Mouse (Mus musculus) central nervous system, embryonic 11.5 days (tissue): ENCODE measurements around the gene Vmn1r212. TPM values are rescaled to one million over a fixed set of nuclear protein-coding genes. Genes with fewer than 3 reads are reported as not detected.

ENCODE experiments used
- polyA plus RNA-seq: library from polyadenylated mRNA; depleted of rRNA; stranded (reverse); fragments of >200 nt; gene quantifications from 2 replicates; pipeline ENCODE4 v1.2.3, GENCODE M21; 2012; rRNA removed

The Vmn1r212 gene
- not detected in 2 replicates for polyA plus RNA-seq

GRCm38 (mm10) chr13:22884105-22884504 is at the start of gene Vmn1r212:
TSS of gene Vmn1r212 (minus strand) at chr13:22884205.

GRCm38 (mm10) chr13:22857461-22857860 is 26.5 kb downstream of the Vmn1r212 start, which contains the start of gene Vmn1r211:
TSS of gene Vmn1r211 (minus strand) at chr13:22857561.

Other genes with a start within 250 kb of the Vmn1r212 start
- not detected in 2 replicates for gene Vmn1r207-ps, start 154.6 kb downstream of the Vmn1r212 start, polyA plus RNA-seq
- gene Vmn1r208, start 106.8 kb downstream of the Vmn1r212 start, polyA plus RNA-seq, result not detected in 2 replicates
- gene Vmn1r209, start 74.5 kb downstream of the Vmn1r212 start, polyA plus RNA-seq, result not detected in 2 replicates
- not detected in 2 replicates for gene Vmn1r210, start 52.9 kb downstream of the Vmn1r212 start, polyA plus RNA-seq
- gene Vmn1r211, start 26.6 kb downstream of the Vmn1r212 start, polyA plus RNA-seq, result not detected in 2 replicates
- not detected in 2 replicates for gene Vmn1r213, start 123.5 kb upstream of the Vmn1r212 start, polyA plus RNA-seq
- not detected in 2 replicates for gene Vmn1r214, start 146.2 kb upstream of the Vmn1r212 start, polyA plus RNA-seq
- not detected in 2 replicates for gene Vmn1r215, start 183.8 kb upstream of the Vmn1r212 start, polyA plus RNA-seq
- not detected in 2 replicates for gene Vmn1r217, start 234.0 kb upstream of the Vmn1r212 start, polyA plus RNA-seq
- not detected in 2 replicates for gene Vmn1r218, start 248.9 kb upstream of the Vmn1r212 start, polyA plus RNA-seq